Mouse (Mus musculus): ENCODE measurements at regions not wholly inside any gene's neighbourhood (a gene's known extent, or its start where the extent isn't known, plus 50 kb on each side); places are given as distances from the start of the nearest gene placed in this dataset.

GRCm38 (mm10) chr9:115727361-115727760 lies 181.9 kb upstream of the Gadl1 start:
- TF ChIP-seq CTCF (IDR thresholded peaks at IDR 0.05; ENCODE audit: low read depth, low read length) (no peak), POLR2A (IDR thresholded peaks at IDR 0.05; ENCODE audit: extremely low read depth, insufficient read depth, low read length) (no peak)
